Mouse (Mus musculus): ENCODE measurements around the gene Unc45b. TPM values are rescaled to one million over a fixed set of nuclear protein-coding genes. Genes with fewer than 3 reads are reported as not detected.

Gene Unc45b
- polyA plus RNA-seq (2012), result 0.01 and 0.04 TPM in 2 replicates

DNA sequence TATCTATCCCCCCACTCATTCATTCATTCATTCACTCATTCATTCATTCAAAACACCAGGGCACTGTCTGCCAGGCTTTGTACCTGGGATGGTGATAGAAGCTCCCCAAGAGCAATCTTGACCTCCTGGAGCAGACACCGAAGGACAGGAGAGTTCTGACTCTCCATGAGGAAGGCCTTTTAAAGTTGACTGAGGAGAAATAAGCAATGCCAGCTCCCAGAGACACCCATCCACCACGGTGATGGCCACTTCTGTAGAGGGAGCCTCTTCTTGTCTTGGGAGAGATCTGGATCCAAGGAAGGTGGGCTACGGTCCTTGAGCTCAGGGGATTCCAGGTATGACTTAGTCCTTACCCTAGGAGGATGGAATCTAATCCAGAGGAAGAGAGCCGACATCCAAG, at the start of gene Unc45b:
Unc45b (plus strand) TSS at position 301 of the 400 bp plus-strand sequence.
- TF ChIP-seq GATA1 (IDR thresholded peaks at IDR 0.05; ENCODE audit: low read length), result no peak

DNA sequence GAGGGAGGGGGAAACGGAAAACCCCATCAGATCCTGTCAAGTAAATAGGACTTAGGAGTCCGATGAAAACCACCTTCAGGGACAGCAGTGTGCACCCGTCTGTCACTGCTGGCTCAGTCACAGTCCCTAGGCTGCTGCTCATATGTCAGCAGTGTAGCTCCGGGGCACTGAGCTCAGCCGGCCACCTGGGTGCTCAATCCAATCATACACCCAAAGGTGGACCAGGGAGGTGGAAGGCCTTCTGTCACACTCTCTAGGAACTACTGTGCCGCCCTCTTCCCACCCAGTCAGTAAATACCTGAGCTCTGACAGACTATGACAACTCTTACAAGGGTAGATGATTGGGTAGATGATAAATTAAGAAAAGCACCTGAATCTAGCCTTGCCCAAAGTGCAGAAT, 49.6 kb upstream of the Unc45b start:
- no peak for TF ChIP-seq GATA1 (IDR thresholded peaks at IDR 0.05; ENCODE audit: low read length)

DNA sequence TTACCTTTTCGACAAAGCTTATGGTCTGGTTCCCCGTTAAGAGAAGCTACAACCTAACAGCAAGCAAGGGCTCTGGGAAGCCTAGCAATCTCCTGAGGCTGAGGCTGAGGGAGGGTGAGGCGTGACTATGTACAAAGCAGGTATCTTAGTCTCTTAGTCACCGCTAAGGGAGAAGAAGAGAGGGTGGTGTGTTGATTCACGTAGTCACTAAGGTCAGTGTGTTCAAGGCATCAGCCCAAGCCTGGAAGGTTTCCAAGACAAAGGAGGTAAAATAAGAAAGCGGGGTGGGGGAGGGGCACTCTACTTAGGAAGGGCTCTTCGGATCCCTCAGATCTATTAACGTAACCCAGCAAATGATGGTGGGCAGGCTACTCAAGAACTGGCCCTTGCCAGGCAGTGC, 48.8 kb upstream of the Unc45b start:
- TF ChIP-seq GATA1 (IDR thresholded peaks at IDR 0.05; ENCODE audit: low read length), result no peak

DNA sequence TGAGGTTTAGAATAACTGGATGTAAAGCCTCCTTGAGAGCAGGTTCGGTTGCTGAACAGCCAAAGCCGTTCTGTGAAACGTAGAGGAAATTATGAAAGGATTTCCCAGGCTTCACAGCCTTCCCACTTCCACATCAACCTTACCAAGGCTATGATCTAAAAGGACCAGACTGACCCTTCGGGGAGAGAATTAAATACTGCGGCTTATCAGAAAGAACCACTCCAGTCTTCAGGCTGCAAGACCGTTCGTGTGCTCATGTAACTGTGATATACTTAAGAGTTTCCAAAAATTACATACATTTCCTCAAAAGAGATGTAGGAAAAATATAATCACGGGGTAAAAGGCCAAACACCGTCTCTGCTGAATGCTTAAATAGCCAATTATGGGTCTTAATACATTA, 47.7 kb upstream of the Unc45b start:
- TF ChIP-seq GATA1 (IDR thresholded peaks at IDR 0.05; ENCODE audit: low read length), result no peak

GRCm38 (mm10) chr11:82863059-82863458, 47.3 kb upstream of the Unc45b start:
- no peak for TF ChIP-seq GATA1 (IDR thresholded peaks at IDR 0.05; ENCODE audit: low read length)

GRCm38 (mm10) chr11:82863488-82863931, 46.8 kb upstream of the Unc45b start:
- no peak for TF ChIP-seq GATA1 (IDR thresholded peaks at IDR 0.05; ENCODE audit: low read length)

GRCm38 (mm10) chr11:82865957-82866356, 44.4 kb upstream of the Unc45b start:
- TF ChIP-seq GATA1 (IDR thresholded peaks at IDR 0.05; ENCODE audit: low read length), result no peak

- peak; percentile 48 for TF ChIP-seq GATA1 (IDR thresholded peaks at IDR 0.05; ENCODE audit: low read length)
Measured at GRCm38 (mm10) chr11:82866850-82867564, 43.3 kb upstream of the Unc45b start.

GRCm38 (mm10) chr11:82867956-82868355, 42.4 kb upstream of the Unc45b start:
- TF ChIP-seq GATA1 (IDR thresholded peaks at IDR 0.05; ENCODE audit: low read length), result no peak

DNA sequence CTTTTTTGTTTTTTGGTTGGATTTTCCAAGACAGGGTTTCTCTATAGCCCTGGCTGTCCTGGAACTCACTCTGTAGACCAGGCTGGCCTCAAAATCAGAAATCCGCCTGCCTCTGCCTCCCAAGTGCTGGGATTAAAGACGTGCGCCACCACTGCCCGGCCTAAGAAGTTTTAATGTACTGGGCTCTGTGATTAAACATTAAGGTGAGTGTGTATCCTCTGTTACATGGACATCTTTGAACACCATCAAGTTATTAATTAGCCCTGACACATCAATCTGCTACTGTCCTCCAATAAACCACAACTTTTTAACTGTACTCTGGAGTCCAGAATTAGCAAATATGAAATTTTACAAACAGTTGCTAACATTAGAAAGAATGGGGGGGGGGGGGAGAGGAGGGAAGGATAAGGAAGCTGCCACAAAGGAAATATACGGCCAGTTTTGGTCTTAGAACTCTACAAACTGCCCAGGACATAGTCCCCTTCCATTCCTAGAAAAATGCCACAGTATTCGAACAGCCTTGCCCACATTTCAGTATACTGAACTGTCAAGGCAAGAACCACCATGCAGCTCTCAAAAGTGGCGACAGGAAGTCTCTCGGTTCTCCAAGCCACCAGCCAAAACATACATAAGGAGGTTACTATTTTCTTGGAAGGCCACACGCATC, 40.7 kb upstream of the Unc45b start:
- no peak for TF ChIP-seq GATA1 (IDR thresholded peaks at IDR 0.05; ENCODE audit: low read length)

GRCm38 (mm10) chr11:82870173-82871030, 39.9 kb upstream of the Unc45b start:
- no peak for TF ChIP-seq GATA1 (IDR thresholded peaks at IDR 0.05; ENCODE audit: low read length)

- TF ChIP-seq GATA1 (IDR thresholded peaks at IDR 0.05; ENCODE audit: low read length), result no peak
Measured at GRCm38 (mm10) chr11:82871031-82871446, 39.3 kb upstream of the Unc45b start, which contains the start of gene Rffl. Gene Rffl (minus strand): TSS chr11:82871210.

DNA sequence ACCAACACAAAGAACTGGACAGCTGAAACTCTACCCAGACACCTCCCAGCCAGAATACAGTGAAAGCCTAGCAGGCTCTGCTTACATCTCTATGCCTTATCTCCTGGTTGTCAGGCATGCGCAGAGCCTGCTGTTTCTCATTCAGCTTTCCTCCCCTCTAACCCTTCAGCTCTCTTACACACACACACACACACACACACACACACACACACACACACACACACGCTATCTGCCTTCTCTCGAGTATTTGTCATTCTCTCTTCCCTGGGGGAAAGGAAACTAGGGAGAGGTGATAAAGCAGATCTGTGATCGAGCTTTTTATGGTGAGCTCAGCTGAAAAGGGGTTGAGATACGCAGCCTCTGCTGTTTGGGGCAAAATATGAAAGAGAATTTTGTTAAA, 35.4 kb upstream of the Unc45b start:
- no peak for TF ChIP-seq GATA1 (IDR thresholded peaks at IDR 0.05; ENCODE audit: low read length)

- TF ChIP-seq GATA1 (IDR thresholded peaks at IDR 0.05; ENCODE audit: low read length), result no peak
Measured at GRCm38 (mm10) chr11:82875631-82876030, 34.7 kb upstream of the Unc45b start.

DNA sequence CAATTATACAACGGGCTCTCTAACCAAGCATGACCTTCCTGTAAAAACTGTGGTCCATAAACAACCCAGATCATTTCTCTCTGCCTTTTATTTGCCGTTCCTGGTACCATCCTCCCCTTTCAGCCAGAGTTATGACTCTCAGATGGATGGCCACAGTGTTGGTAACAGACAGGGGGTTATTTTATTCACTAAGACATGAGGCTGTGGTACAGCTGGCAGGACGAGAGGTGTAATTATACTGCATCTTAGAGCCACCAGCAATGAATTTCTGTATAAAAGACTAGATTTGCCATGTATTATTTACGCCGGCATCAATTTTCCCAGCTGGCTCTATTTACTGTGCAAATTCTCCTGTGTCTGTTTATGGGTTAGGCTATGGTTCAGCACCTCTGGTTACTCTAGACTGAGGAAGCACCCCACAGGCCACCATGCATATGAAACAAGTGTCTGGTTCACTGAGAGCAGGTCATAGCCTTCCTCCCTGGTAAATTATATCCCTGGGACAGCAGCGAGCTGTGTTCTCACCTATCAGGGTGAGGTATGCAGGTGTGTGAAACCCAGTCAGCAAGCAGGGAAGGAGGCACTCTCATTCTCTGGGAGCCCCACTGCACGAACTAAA, 32.5 kb upstream of the Unc45b start:
- TF ChIP-seq GATA1 (IDR thresholded peaks at IDR 0.05; ENCODE audit: low read length), result no peak
